Mouse (Mus musculus) right cerebral cortex, postnatal 36 days (tissue): Measurements from ENCODE around the gene Hoxd10.
A peak's percentile ranks its signal among the peaks of the same experiment; 100 is the strongest.

Experiments
- DNase-seq, 2 experiments: peaks; one replicate each; pipeline ENCODE4 v3.0.0; 2022; ENCODE audit warnings: low spot score in 2 of 2, mixed read lengths in 1 of 2

Hoxd10 gene

GRCm38 (mm10) chr2:74680561-74681398, 10.9 kb upstream of the Hoxd10 start:
- no peak for DNase-seq

GRCm38 (mm10) chr2:74681594-74682531, 9.9 kb upstream of the Hoxd10 start:
- DNase-seq = no peak

GRCm38 (mm10) chr2:74682796-74683195, 8.9 kb upstream of the Hoxd10 start:
- DNase-seq = no peak

- no peak for DNase-seq
Observed at GRCm38 (mm10) chr2:74683471-74683951, 8.2 kb upstream of the Hoxd10 start.

- no peak for DNase-seq
Observed at GRCm38 (mm10) chr2:74684106-74684505, 7.6 kb upstream of the Hoxd10 start.

- no peak for DNase-seq
Observed at GRCm38 (mm10) chr2:74685059-74685603, 6.6 kb upstream of the Hoxd10 start.

GRCm38 (mm10) chr2:74686301-74686987, 5.3 kb upstream of the Hoxd10 start:
- peak in 1 of 2 experiments; percentile 41 for DNase-seq

- no peak for DNase-seq
Observed at GRCm38 (mm10) chr2:74686988-74687697, 4.6 kb upstream of the Hoxd10 start.

- DNase-seq = no peak
Observed at GRCm38 (mm10) chr2:74687698-74688555, 3.8 kb upstream of the Hoxd10 start.

- DNase-seq = no peak
Observed at GRCm38 (mm10) chr2:74688795-74689573, 2.7 kb upstream of the Hoxd10 start.

- no peak for DNase-seq
Observed at GRCm38 (mm10) chr2:74689574-74690337, 2.0 kb upstream of the Hoxd10 start.

- DNase-seq = no peak
Observed at GRCm38 (mm10) chr2:74690338-74690716, 1.4 kb upstream of the Hoxd10 start.

GRCm38 (mm10) chr2:74691995-74692807, 477 bp downstream of the Hoxd10 start:
- no peak for DNase-seq

- DNase-seq = no peak
Observed at GRCm38 (mm10) chr2:74692808-74693431, 1.2 kb downstream of the Hoxd10 start.

GRCm38 (mm10) chr2:74693432-74693827, 1.7 kb downstream of the Hoxd10 start:
- no peak for DNase-seq

GRCm38 (mm10) chr2:74694066-74694465, 2.3 kb downstream of the Hoxd10 start:
- DNase-seq = no peak

GRCm38 (mm10) chr2:74695383-74695782, 3.7 kb downstream of the Hoxd10 start:
- DNase-seq = no peak
